Mouse (Mus musculus): ENCODE measurements around the gene Cideb. TPM values are rescaled to one million over a fixed set of nuclear protein-coding genes. Genes with fewer than 3 reads are reported as not detected.

Cideb gene
- total RNA-seq, 1 experiment from 2014 or later, result 1.0 TPM

- ATAC-seq (replicated peaks; ENCODE audit: insufficient number of reproducible peaks, low FRiP score, low TSS enrichment, poor library complexity, severe bottlenecking), result no peak
Observed at GRCm38 (mm10) chr14:55706051-55706600, 52.1 kb downstream of the Cideb start.

Other genes with a start within 250 kb of the Cideb start
- not detected in 3 replicates for gene Cpne6, start 248.0 kb downstream of the Cideb start, total RNA-seq (2017)
- not detected in 3 replicates for gene Nrl, start 233.5 kb downstream of the Cideb start, total RNA-seq (2017)
- 17.3 to 21.1 TPM (median 18.2 TPM) in 3 replicates for gene Pck2, start 218.2 kb downstream of the Cideb start, total RNA-seq (2017)
- gene Dcaf11, start 198.5 kb downstream of the Cideb start, total RNA-seq (2017), result 70.5 to 154 TPM (median 91.7 TPM) in 3 replicates
- gene A730061H03Rik, start 198.1 kb downstream of the Cideb start, total RNA-seq (2017), result 1.7 to 11.4 TPM in 2 of 3 replicates, not detected in the other
- not detected in 3 replicates for gene Fitm1, start 182.8 kb downstream of the Cideb start, total RNA-seq (2017)
- gene Psme1, start 180.3 kb downstream of the Cideb start, total RNA-seq (2017), result 318 to 422 TPM (median 336 TPM) in 3 replicates
- gene Emc9, start 173.2 kb downstream of the Cideb start, total RNA-seq (2017), result 10.5 to 13.0 TPM (median 12.1 TPM) in 3 replicates
- 275 to 334 TPM (median 300 TPM) in 3 replicates for gene Psme2, start 167.3 kb downstream of the Cideb start, total RNA-seq (2017)
- gene Rnf31, start 166.8 kb downstream of the Cideb start, total RNA-seq (2017), result 25.1 to 38.5 TPM (median 38.4 TPM) in 3 replicates
- 76.6 to 92.0 TPM (median 77.4 TPM) in 3 replicates for gene Irf9, start 154.9 kb downstream of the Cideb start, total RNA-seq (2017)
- 3.1 to 4.4 TPM (median 3.4 TPM) in 3 replicates for gene Rec8, start 140.4 kb downstream of the Cideb start, total RNA-seq (2017)
- gene Ipo4, start 122.5 kb downstream of the Cideb start, total RNA-seq (2017), result 3.7 to 13.4 TPM (median 11.8 TPM) in 3 replicates
- gene Gm49378, start 120.6 kb downstream of the Cideb start, total RNA-seq (2017), result 1.9 to 2.0 TPM in 2 of 3 replicates, not detected in the other
- 49.4 to 58.5 TPM (median 55.5 TPM) in 3 replicates for gene Tm9sf1, start 114.7 kb downstream of the Cideb start, total RNA-seq (2017)
- 0.58 TPM in 1 of 3 replicates, not detected in the others for gene Tssk4, start 108.3 kb downstream of the Cideb start, total RNA-seq (2017)
- 41.8 to 53.9 TPM (median 42.8 TPM) in 3 replicates for gene Mdp1, start 98.0 kb downstream of the Cideb start, total RNA-seq (2017)
- gene Gmpr2, start 86.5 kb downstream of the Cideb start, total RNA-seq (2017), result 24.7 to 33.1 TPM (median 25.6 TPM) in 3 replicates
- gene Nedd8, start 86.3 kb downstream of the Cideb start, total RNA-seq (2017), result 224 to 272 TPM (median 230 TPM) in 3 replicates
- 42.6 to 96.3 TPM (median 46.5 TPM) in 3 replicates for gene Tinf2, start 76.6 kb downstream of the Cideb start, total RNA-seq (2017)
- gene Tgm1, start 44.5 kb downstream of the Cideb start, total RNA-seq (2017), result 0.49 to 4.7 TPM (median 1.5 TPM) in 3 replicates
- 19.8 to 29.6 TPM (median 20.8 TPM) in 3 replicates for gene Rabggta, start 36.2 kb downstream of the Cideb start, total RNA-seq (2017)
- 23.7 to 32.1 TPM (median 30.6 TPM) in 3 replicates for gene Dhrs1, start 12.8 kb downstream of the Cideb start, total RNA-seq (2017)
- 11.9 to 15.0 TPM (median 13.8 TPM) in 3 replicates for gene Nop9, start 12.8 kb downstream of the Cideb start, total RNA-seq (2017)
- 0.10 to 1.2 TPM (median 0.29 TPM) in 3 replicates for gene Ltb4r2, start 3.0 kb upstream of the Cideb start, total RNA-seq (2017)
- gene Ltb4r1, start 7.5 kb upstream of the Cideb start, total RNA-seq (2017), result 14.5 to 27.0 TPM (median 18.8 TPM) in 3 replicates
- 2.2 to 4.2 TPM (median 2.5 TPM) in 3 replicates for gene Adcy4, start 25.6 kb upstream of the Cideb start, total RNA-seq (2017)
- gene Ripk3, start 30.4 kb upstream of the Cideb start, total RNA-seq (2017), result 18.7 to 37.5 TPM (median 30.9 TPM) in 3 replicates
- gene Nfatc4, start 64.7 kb upstream of the Cideb start, total RNA-seq (2017), result not detected in 3 replicates
- 0.10 to 0.75 TPM (median 0.49 TPM) in 3 replicates for gene Nynrin, start 95.6 kb upstream of the Cideb start, total RNA-seq (2017)
- 0.38 TPM in 1 of 3 replicates, not detected in the others for gene Cbln3, start 125.9 kb upstream of the Cideb start, total RNA-seq (2017)
- 72.1 to 108 TPM (median 80.9 TPM) in 3 replicates for gene Khnyn, start 126.5 kb upstream of the Cideb start, total RNA-seq (2017)
- 3.1 to 12.3 TPM (median 6.2 TPM) in 3 replicates for gene Sdr39u1, start 141.8 kb upstream of the Cideb start, total RNA-seq (2017)
- 136 to 337 TPM (median 173 TPM) in 3 replicates for gene Cma1, start 186.2 kb upstream of the Cideb start, total RNA-seq (2017)
- gene Cma2, start 192.5 kb upstream of the Cideb start, total RNA-seq (2017), result not detected in 3 replicates